ENCODE assay signal across 19 mouse cellular contexts in the genomic region with DNA sequence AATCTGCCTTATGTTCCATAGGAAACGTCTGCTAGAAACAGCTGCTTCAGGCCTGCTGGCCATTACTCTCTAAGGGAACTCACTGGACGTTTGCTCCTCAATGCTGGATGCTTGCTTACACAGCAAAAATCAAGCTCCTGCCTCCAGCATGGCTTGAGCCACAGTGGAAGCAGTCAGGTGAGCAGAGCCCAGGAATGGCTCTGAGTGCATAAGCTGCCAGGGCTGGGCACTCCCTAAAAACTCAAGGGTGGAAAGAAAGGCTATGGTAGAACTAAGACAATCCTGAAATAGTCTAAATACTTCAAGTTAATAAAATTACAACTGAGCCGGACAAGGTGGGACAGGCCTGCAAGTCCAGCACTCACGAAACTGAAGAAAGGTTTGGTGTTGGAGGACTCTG. TPM values are rescaled to one million over a fixed set of nuclear protein-coding genes. Genes with fewer than 3 reads are reported as not detected.
A peak's percentile ranks its signal among the peaks of the same experiment; 100 is the strongest.
DNase-seq lines count a peak whose midpoint lies in the region; ATAC-seq lines count a peak whose summit lies in the region.
"Had no signal": no experiment of that assay in that cellular context is flagged by ENCODE, and none has a peak within 500 bp of the region (broad histone marks: within the 10 kb centered on the region; RNA-seq: fewer than 3 reads in every experiment).

No protein-coding gene starts in this region.

- H3K4me2 ChIP-seq in hindbrain, embryonic 13.5 days: no peak overlapping the region
- H3K4me2 ChIP-seq in hindbrain, embryonic 14.5 days (replicated peaks): no peak overlapping the region
- no peak overlapping the region for H3K4me2 ChIP-seq in midbrain, embryonic 15.5 days
- H3K4me2 ChIP-seq: limb, embryonic 12.5 days; liver, embryonic 13.5 days had no signal

- no peaks in the 10 kb centered on the region for H3K27me3 ChIP-seq in hindbrain, embryonic 13.5 days
- H3K27me3 ChIP-seq in hindbrain, embryonic 14.5 days (ENCODE audit: control insufficient read depth, insufficient read depth, low read length): no peaks in the 10 kb centered on the region
- H3K27me3 ChIP-seq in midbrain, embryonic 10.5 days (ENCODE audit: low read depth, poor library complexity, severe bottlenecking): no peaks in the 10 kb centered on the region
- H3K27me3 ChIP-seq in midbrain, embryonic 15.5 days (replicated peaks): no peaks in the 10 kb centered on the region
- no peaks in the 10 kb centered on the region for H3K27me3 ChIP-seq in embryonic facial prominence, embryonic 10.5 days (replicated peaks; ENCODE audit: low read depth, poor library complexity, severe bottlenecking)
- no peaks in the 10 kb centered on the region for H3K27me3 ChIP-seq in limb, embryonic 10.5 days (ENCODE audit: low read depth, poor library complexity, severe bottlenecking)
- H3K27me3 ChIP-seq: heart, embryonic 12.5 days; limb, embryonic 12.5 days; liver, embryonic 13.5 days had no signal

- DNase-seq in hindbrain, embryonic 14.5 days (ENCODE audit: low spot score): no peak
- DNase-seq in midbrain, embryonic 10.5 days (ENCODE audit: low spot score): no peak
- DNase-seq in embryonic facial prominence, embryonic 10.5 days (ENCODE audit: low spot score): no peak
- DNase-seq in limb, embryonic 10.5 days (ENCODE audit: low spot score): no peak
- no peak for DNase-seq in embryo, embryonic 11 days
- DNase-seq in right cerebral cortex, postnatal 10 days (ENCODE audit: low spot score in 2 of 2): no peak
- DNase-seq: cerebellum, postnatal 10 days; gastrocnemius, postnatal 36 days; kidney, postnatal 14 days; layer of hippocampus, adult 9-11 months; liver, embryonic 13.5 days; lung, postnatal 14 days; right cerebral cortex, adult 18-20 months; thymus, postnatal 14 days had no signal

- ATAC-seq in hindbrain, embryonic 13.5 days (ENCODE audit: low FRiP score): no peak
- ATAC-seq in hindbrain, embryonic 14.5 days (ENCODE audit: low FRiP score): no peak
- ATAC-seq in midbrain, embryonic 15.5 days (replicated peaks): no peak
- ATAC-seq: inflammation-experienced regulatory T-cells, adult 6 months had no signal

- 0 out of 2 replicates have a peak overlapping the region, but pooled peaks have one; percentile 56 for H3K27ac ChIP-seq in hindbrain, embryonic 13.5 days
- H3K27ac ChIP-seq in hindbrain, embryonic 14.5 days: no peak overlapping the region
- peak overlapping the region; percentile 67 for H3K27ac ChIP-seq in midbrain, embryonic 10.5 days (replicated peaks)
- H3K27ac ChIP-seq in midbrain, embryonic 15.5 days: no peak overlapping the region
- 0 out of 2 replicates have a peak overlapping the region, but pooled peaks have one; percentile 40 for H3K27ac ChIP-seq in embryonic facial prominence, embryonic 10.5 days (replicated peaks)
- 0 out of 2 replicates have a peak overlapping the region, but pooled peaks have one; percentile 14 for H3K27ac ChIP-seq in limb, embryonic 10.5 days
- H3K27ac ChIP-seq: limb, embryonic 12.5 days; liver, embryonic 13.5 days had no signal

- H3K9ac ChIP-seq in hindbrain, embryonic 13.5 days: no peak overlapping the region
- no peak overlapping the region for H3K9ac ChIP-seq in hindbrain, embryonic 14.5 days
- H3K9ac ChIP-seq in midbrain, embryonic 15.5 days: no peak overlapping the region
- H3K9ac ChIP-seq: heart, embryonic 12.5 days; limb, embryonic 12.5 days; liver, embryonic 13.5 days had no signal

- H3K4me3 ChIP-seq in hindbrain, embryonic 13.5 days: no peak overlapping the region
- no peak overlapping the region for H3K4me3 ChIP-seq in hindbrain, embryonic 14.5 days (replicated peaks; ENCODE audit: low read length)
- no peak overlapping the region for H3K4me3 ChIP-seq in midbrain, embryonic 10.5 days
- H3K4me3 ChIP-seq in midbrain, embryonic 15.5 days: no peak overlapping the region
- no peak overlapping the region for H3K4me3 ChIP-seq in embryonic facial prominence, embryonic 10.5 days
- H3K4me3 ChIP-seq in limb, embryonic 10.5 days: no peak overlapping the region
- H3K4me3 ChIP-seq: heart, embryonic 12.5 days; limb, embryonic 12.5 days; liver, embryonic 13.5 days had no signal

- no peaks in the 10 kb centered on the region for H3K9me3 ChIP-seq in hindbrain, embryonic 13.5 days
- H3K9me3 ChIP-seq in hindbrain, embryonic 14.5 days (ENCODE audit: control insufficient read depth, low read length): no peaks in the 10 kb centered on the region
- H3K9me3 ChIP-seq in midbrain, embryonic 10.5 days (replicated peaks): no peaks in the 10 kb centered on the region
- no peaks in the 10 kb centered on the region for H3K9me3 ChIP-seq in midbrain, embryonic 15.5 days
- no peaks in the 10 kb centered on the region for H3K9me3 ChIP-seq in embryonic facial prominence, embryonic 10.5 days
- H3K9me3 ChIP-seq in limb, embryonic 10.5 days (replicated peaks): no peaks in the 10 kb centered on the region
- H3K9me3 ChIP-seq: heart, embryonic 12.5 days; limb, embryonic 12.5 days; liver, embryonic 13.5 days had no signal

- peaks cover 19% of the 10 kb centered on the region for H3K4me1 ChIP-seq in hindbrain, embryonic 13.5 days (replicated peaks)
- peaks cover 12% of the 10 kb centered on the region for H3K4me1 ChIP-seq in hindbrain, embryonic 14.5 days (replicated peaks; ENCODE audit: control insufficient read depth, insufficient read depth, low read length)
- peaks cover 53% of the 10 kb centered on the region for H3K4me1 ChIP-seq in midbrain, embryonic 10.5 days
- H3K4me1 ChIP-seq in midbrain, embryonic 15.5 days: peaks cover 28% of the 10 kb centered on the region
- peaks cover 12% of the 10 kb centered on the region; the same call in 1 of the 2 replicates for H3K4me1 ChIP-seq in embryonic facial prominence, embryonic 10.5 days
- H3K4me1 ChIP-seq in limb, embryonic 10.5 days: 0 out of 2 replicates have a peak, but pooled peaks cover 2% of the 10 kb centered on the region

- no peaks in the 10 kb centered on the region for H3K36me3 ChIP-seq in hindbrain, embryonic 13.5 days
- H3K36me3 ChIP-seq in hindbrain, embryonic 14.5 days (replicated peaks; ENCODE audit: control insufficient read depth, insufficient read depth): no peaks in the 10 kb centered on the region
- H3K36me3 ChIP-seq in midbrain, embryonic 10.5 days: no peaks in the 10 kb centered on the region
- H3K36me3 ChIP-seq in midbrain, embryonic 15.5 days (replicated peaks): no peaks in the 10 kb centered on the region
- H3K36me3 ChIP-seq in embryonic facial prominence, embryonic 10.5 days (replicated peaks): no peaks in the 10 kb centered on the region
- H3K36me3 ChIP-seq in limb, embryonic 10.5 days: no peaks in the 10 kb centered on the region
- H3K36me3 ChIP-seq: heart, embryonic 12.5 days; limb, embryonic 12.5 days; liver, embryonic 13.5 days had no signal

- WGBS in hindbrain, embryonic 13.5 days: 74% methylated on average over 4 of the region's 4 CpGs
- 74% methylated on average over 4 of the region's 4 CpGs for WGBS in hindbrain, embryonic 14.5 days
- 81% methylated on average over 4 of the region's 4 CpGs for WGBS in midbrain, embryonic 10.5 days
- 80% methylated on average over 4 of the region's 4 CpGs for WGBS in midbrain, embryonic 15.5 days
- 82% methylated on average over 4 of the region's 4 CpGs for WGBS in embryonic facial prominence, embryonic 10.5 days
- WGBS in limb, embryonic 10.5 days: 82% methylated on average over 4 of the region's 4 CpGs

RNA-seq across cellular contexts. Expression of gene Cdkal1, which starts 30.7 kb away (rescaled TPM):
- 24.3 and 25.2 TPM in 2 replicates for polyA plus RNA-seq in hindbrain, embryonic 13.5 days (2015; fragmentation: Nextera tagmentation; extraction: Ambion mirVana)
- 19.4 and 22.9 TPM in 2 replicates for polyA plus RNA-seq in hindbrain, embryonic 14.5 days (2014; fragmentation: Nextera tagmentation; extraction: Ambion mirVana)
- polyA plus RNA-seq in midbrain, embryonic 10.5 days (2016; fragmentation: Nextera tagmentation; extraction: Ambion mirVana): 32.4 and 32.7 TPM in 2 replicates
- polyA plus RNA-seq in midbrain, embryonic 15.5 days (2015; fragmentation: Nextera tagmentation; extraction: Ambion mirVana): 20.6 and 21.9 TPM in 2 replicates
- polyA plus RNA-seq in embryonic facial prominence, embryonic 10.5 days (2016; fragmentation: Nextera tagmentation; extraction: Ambion mirVana): 33.8 and 35.2 TPM in 2 replicates
- 33.3 and 34.8 TPM in 2 replicates for polyA plus RNA-seq in limb, embryonic 10.5 days (2016; fragmentation: Nextera tagmentation; extraction: Ambion mirVana)

Comparison
In these comparisons a context has a peak if more than half of its experiments do, and no peak if none do; other contexts are left out.
1. H3K27ac ChIP-seq: peak in hindbrain, embryonic 13.5 days (single experiment), midbrain, embryonic 10.5 days (single experiment), embryonic facial prominence, embryonic 10.5 days (single experiment) and limb, embryonic 10.5 days (single experiment); none in hindbrain, embryonic 14.5 days (single experiment) and midbrain, embryonic 15.5 days (single experiment).